Mouse (Mus musculus): ENCODE data around the gene Ryr1.

GRCm38 (mm10) chr7:28960354-28961046 lies 164.5 kb downstream of the Ryr1 start:
- no peak for TF ChIP-seq POLR2A (IDR thresholded peaks at IDR 0.05; ENCODE audit: control insufficient read depth, low read depth, low read length)
- TF ChIP-seq CTCF (IDR thresholded peaks at IDR 0.05; ENCODE audit: control insufficient read depth, insufficient read depth, insufficient replicate concordance, low read depth, low read length): no peak
